Mouse (Mus musculus) midbrain, embryonic 11.5 days (tissue): Measurements from ENCODE around the gene Jmjd1c. TPM values are rescaled to one million over a fixed set of nuclear protein-coding genes. Genes with fewer than 3 reads are reported as not detected.

Experiments used
- ATAC-seq: fragments of 200-750 bp; cut with Nextera tagmentation; 2 replicates; pipeline ENCODE4 v1.8.0; 2017; ENCODE audit warnings: moderate TSS enrichment, moderate library complexity; ENCODE audit not compliant: low FRiP score
- DNase-seq: peaks from one replicate; pipeline ENCODE4 v3.0.0; 2015; ENCODE audit warnings: low spot score; ENCODE audit errors: missing footprints
- H3K27ac ChIP-seq: fragments of 300-500 bp; sonication (generic); 2 replicates; pipeline ENCODE4 v1.5.1; 2014; ENCODE audit warnings: low read depth, low read length
- H3K27me3 ChIP-seq: fragments of 300-500 bp; sonication (generic); 2 replicates; pipeline ENCODE4 v1.6.1; 2014; ENCODE audit warnings: mild to moderate bottlenecking, low read length, moderate library complexity, mixed read lengths; ENCODE audit not compliant: control insufficient read depth, insufficient read depth
- H3K36me3 ChIP-seq: fragments of 300-500 bp; sonication (generic); 2 replicates; pipeline ENCODE4 v1.6.1; 2014; ENCODE audit warnings: mild to moderate bottlenecking, low read length, moderate library complexity, mixed read lengths; ENCODE audit not compliant: control insufficient read depth, insufficient read depth
- H3K4me1 ChIP-seq: fragments of 300-500 bp; sonication (generic); 2 replicates; pipeline ENCODE4 v1.6.1; 2014; ENCODE audit warnings: low read length; ENCODE audit not compliant: control insufficient read depth, insufficient read depth
- H3K4me2 ChIP-seq: fragments of 300-500 bp; sonication (generic); 2 replicates; pipeline ENCODE4 v1.6.1; 2014; ENCODE audit warnings: mild to moderate bottlenecking, moderate library complexity
- H3K4me3 ChIP-seq: fragments of 300-500 bp; sonication (generic); 2 replicates; pipeline ENCODE4 v1.5.1; 2014; ENCODE audit warnings: low read depth, low read length
- H3K9ac ChIP-seq: fragments of 300-500 bp; sonication (generic); 2 replicates; pipeline ENCODE4 v1.6.1; 2014; ENCODE audit warnings: low read length
- H3K9me3 ChIP-seq: fragments of 300-500 bp; sonication (generic); 2 replicates; pipeline ENCODE4 v1.6.1; 2016; ENCODE audit warnings: low read length; ENCODE audit not compliant: control insufficient read depth
- WGBS: fragments of 180-500 bp; shearing (Covaris S2); extraction: QIAGEN DNeasy Blood & Tissue Kit; methylation state at CpG from one replicate; pipeline ENCODE4 v1.1.7; 2014; 5-methylcytosine and 5-hydroxymethylcytosine counted together
- polyA plus RNA-seq: library from polyadenylated mRNA; unstranded; fragments of >200 nt; fragmentation: Nextera tagmentation; extraction: Ambion mirVana; gene quantifications from 2 replicates; pipeline ENCODE4 v1.2.1, GENCODE M21; 2014

Jmjd1c gene
- polyA plus RNA-seq, 1 experiment from 2014 or later: 46.9 TPM

- H3K9ac ChIP-seq: no peak overlapping the region
- H3K36me3 ChIP-seq: no peaks in the 10 kb centered on the region
- peaks cover 11% of the 10 kb centered on the region; the same call in 1 of the 2 replicates for H3K4me1 ChIP-seq
- ATAC-seq: no peak
- no peaks in the 10 kb centered on the region for H3K9me3 ChIP-seq
- peak overlapping the region; percentile 3; the same call in 1 of the 2 replicates for H3K4me2 ChIP-seq
- H3K27me3 ChIP-seq: no peaks in the 10 kb centered on the region
- peak; percentile 49 for DNase-seq
- no peak overlapping the region for H3K4me3 ChIP-seq
- 88% methylated on average over 9 of the region's 9 CpGs for WGBS
- no peak overlapping the region for H3K27ac ChIP-seq
Observed at GRCm38 (mm10) chr10:67283516-67283915, 187.6 kb downstream of the Jmjd1c start.

- Histone ChIP-seq H3K9me3 (no peaks in the 10 kb centered on the region), H3K36me3 (no peaks in the 10 kb centered on the region), H3K4me3 (peak overlapping the region; percentile 94), H3K4me2 (peak overlapping the region; percentile 70), H3K4me1 (peaks cover 11% of the 10 kb centered on the region; the same call in 1 of the 2 replicates), H3K9ac (peak overlapping the region; percentile 88), H3K27me3 (no peaks in the 10 kb centered on the region), H3K27ac (no peak overlapping the region)
- DNase-seq (peak; percentile 89), ATAC-seq (no peak)
- 8% methylated on average over 10 of the region's 10 CpGs for WGBS
Observed at GRCm38 (mm10) chr10:67284311-67284710, 188.4 kb downstream of the Jmjd1c start.

GRCm38 (mm10) chr10:67284761-67285175, 188.8 kb downstream of the Jmjd1c start:
- peak overlapping the region; percentile 40; the same call in 1 of the 2 replicates for H3K27ac ChIP-seq
- peak; percentile 89 for DNase-seq

GRCm38 (mm10) chr10:67285176-67285814, 189.4 kb downstream of the Jmjd1c start, which contains the start of gene Nrbf2:
Gene Nrbf2, minus strand, starts transcription at chr10:67285305.
- peak; percentile 95 for ATAC-seq
- no peaks in the 10 kb centered on the region for H3K27me3 ChIP-seq
- peaks cover 11% of the 10 kb centered on the region; the same call in 1 of the 2 replicates for H3K4me1 ChIP-seq
- peak within 1 kb of the TSS; percentile 94 for H3K4me3 ChIP-seq
- peak within 1 kb of the TSS; percentile 70 for H3K4me2 ChIP-seq
- DNase-seq: peak; percentile 98
- H3K9ac ChIP-seq: peak within 1 kb of the TSS; percentile 88
- WGBS: 3% methylated on average over 50 of the region's 52 CpGs
- no peaks in the 10 kb centered on the region for H3K36me3 ChIP-seq
- H3K9me3 ChIP-seq: no peaks in the 10 kb centered on the region
- peak within 1 kb of the TSS; percentile 40 for H3K27ac ChIP-seq

More at GRCm38 (mm10) chr10:67284761-67285175, 188.8 kb downstream of the Jmjd1c start:
- peaks cover 11% of the 10 kb centered on the region; the same call in 1 of the 2 replicates for H3K4me1 ChIP-seq
- H3K36me3 ChIP-seq: no peaks in the 10 kb centered on the region
- peak overlapping the region; percentile 70 for H3K4me2 ChIP-seq
- H3K9ac ChIP-seq: peak overlapping the region; percentile 88
- H3K4me3 ChIP-seq: peak overlapping the region; percentile 94
- H3K27me3 ChIP-seq: no peaks in the 10 kb centered on the region
- WGBS: under 1% methylated on average over 28 of the region's 41 CpGs
- no peak for ATAC-seq
- H3K9me3 ChIP-seq: no peaks in the 10 kb centered on the region

- H3K9ac ChIP-seq: no peak overlapping the region
- H3K4me2 ChIP-seq: no peak overlapping the region
- ATAC-seq (no peak), DNase-seq (peak; percentile 47)
- WGBS: 81% methylated on average over 3 of the region's 3 CpGs
- H3K9me3 ChIP-seq: no peaks in the 10 kb centered on the region
- H3K27me3 ChIP-seq: no peaks in the 10 kb centered on the region
- H3K27ac ChIP-seq: no peak overlapping the region
- H3K4me1 ChIP-seq: peaks cover 11% of the 10 kb centered on the region; the same call in 1 of the 2 replicates
- H3K36me3 ChIP-seq: no peaks in the 10 kb centered on the region
- no peak overlapping the region for H3K4me3 ChIP-seq
Observed at GRCm38 (mm10) chr10:67287877-67288276, 192.0 kb downstream of the Jmjd1c start.

- DNase-seq: peak; percentile 83
- Histone ChIP-seq H3K9ac (no peak overlapping the region), H3K4me3 (no peak overlapping the region), H3K27me3 (no peaks in the 10 kb centered on the region), H3K36me3 (no peaks in the 10 kb centered on the region), H3K4me1 (no peaks in the 10 kb centered on the region), H3K9me3 (no peaks in the 10 kb centered on the region), H3K27ac (no peak overlapping the region), H3K4me2 (no peak overlapping the region)
- WGBS: 60% methylated on average over 4 of the region's 4 CpGs
- ATAC-seq: no peak
Observed at GRCm38 (mm10) chr10:67290622-67291021, 194.7 kb downstream of the Jmjd1c start.

- Histone ChIP-seq H3K36me3 (no peaks in the 10 kb centered on the region), H3K4me2 (no peak overlapping the region), H3K9ac (no peak overlapping the region), H3K9me3 (no peaks in the 10 kb centered on the region), H3K27ac (no peak overlapping the region), H3K27me3 (no peaks in the 10 kb centered on the region), H3K4me3 (no peak overlapping the region), H3K4me1 (no peaks in the 10 kb centered on the region)
- peak; percentile 47 for DNase-seq
- WGBS: 87% methylated on average over 8 of the region's 8 CpGs
- no peak for ATAC-seq
Observed at GRCm38 (mm10) chr10:67291087-67291486, 195.2 kb downstream of the Jmjd1c start.

- 84% methylated on average over 5 of the region's 5 CpGs for WGBS
- H3K4me1 ChIP-seq: no peaks in the 10 kb centered on the region
- peak; percentile 57 for DNase-seq
- H3K4me3 ChIP-seq: no peak overlapping the region
- no peak overlapping the region for H3K27ac ChIP-seq
- H3K9me3 ChIP-seq: no peaks in the 10 kb centered on the region
- ATAC-seq: no peak
- no peaks in the 10 kb centered on the region for H3K36me3 ChIP-seq
- no peaks in the 10 kb centered on the region for H3K27me3 ChIP-seq
- no peak overlapping the region for H3K4me2 ChIP-seq
- no peak overlapping the region for H3K9ac ChIP-seq
Observed at GRCm38 (mm10) chr10:67295331-67295730, 199.4 kb downstream of the Jmjd1c start.

GRCm38 (mm10) chr10:67295938-67296466, 200.1 kb downstream of the Jmjd1c start:
- H3K4me2 ChIP-seq: no peak overlapping the region
- no peaks in the 10 kb centered on the region for H3K9me3 ChIP-seq
- no peaks in the 10 kb centered on the region for H3K4me1 ChIP-seq
- 80% methylated on average over 7 of the region's 7 CpGs for WGBS
- H3K27me3 ChIP-seq: no peaks in the 10 kb centered on the region
- H3K9ac ChIP-seq: no peak overlapping the region
- no peaks in the 10 kb centered on the region for H3K36me3 ChIP-seq
- ATAC-seq: no peak
- no peak overlapping the region for H3K27ac ChIP-seq
- DNase-seq: no peak
- no peak overlapping the region for H3K4me3 ChIP-seq
